Mouse (Mus musculus) brain, embryonic 14.5 days (tissue): Measurements from ENCODE around the gene Gm10800. TPM values are rescaled to one million over a fixed set of nuclear protein-coding genes. Genes with fewer than 3 reads are reported as not detected.
"Not testable (repeated sequence)": the region's sequence is repeated elsewhere in the genome, so short reads cannot be mapped to it uniquely, and the experiment has no call there.

Experiments
- DNase-seq: peaks from one replicate; pipeline ENCODE4 v3.0.0-alpha.2; 2011; ENCODE audit warnings: low read depth
- CTCF ChIP-seq: fragments of 200-500 bp; IDR thresholded peaks from 2 replicates; pipeline ENCODE4 v1.5.1; 2012; ENCODE audit warnings: inconsistent platforms, mild to moderate bottlenecking, moderate library complexity, borderline replicate concordance; ENCODE audit not compliant: insufficient read depth, insufficient read length; ENCODE audit errors: extremely low read depth
- POLR2A ChIP-seq: fragments of 200-500 bp; IDR thresholded peaks from 2 replicates; pipeline ENCODE4 v1.6.1; 2012; ENCODE audit warnings: mild to moderate bottlenecking, inconsistent platforms, borderline replicate concordance; ENCODE audit not compliant: poor library complexity, insufficient read depth, insufficient read length, severe bottlenecking; ENCODE audit errors: extremely low read depth
- polyA plus RNA-seq: library from polyadenylated mRNA; depleted of rRNA; stranded (reverse); fragments of >200 nt; gene quantifications from 2 replicates; pipeline ENCODE4 v1.2.3, GENCODE M21; 2012; rRNA removed

Gene Gm10800
- polyA plus RNA-seq = 16.0 and 80.6 TPM in 2 replicates

DNA sequence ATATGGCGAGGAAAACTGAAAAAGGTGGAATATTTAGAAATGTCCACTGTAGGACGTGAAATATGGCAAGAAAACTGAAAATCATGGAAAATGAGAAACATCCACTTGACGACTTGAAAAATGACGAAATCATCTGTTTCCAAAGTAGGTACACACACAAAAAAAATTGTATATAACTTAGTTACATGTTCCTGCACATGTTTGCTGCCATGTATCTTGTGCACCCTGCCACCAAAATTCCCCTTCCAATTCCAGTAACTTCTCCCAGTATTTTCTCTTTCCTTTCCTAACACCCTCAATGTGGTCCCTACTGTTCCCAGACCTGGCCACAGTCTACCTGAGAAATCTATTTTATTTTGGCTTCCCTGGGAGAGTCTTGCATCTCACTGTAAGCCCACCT is at the start of gene Gm10800:
TSS of gene Gm10800 (minus strand) at position 101 of the 400 bp plus-strand sequence.
- not testable (repeated sequence) for DNase-seq

DNA sequence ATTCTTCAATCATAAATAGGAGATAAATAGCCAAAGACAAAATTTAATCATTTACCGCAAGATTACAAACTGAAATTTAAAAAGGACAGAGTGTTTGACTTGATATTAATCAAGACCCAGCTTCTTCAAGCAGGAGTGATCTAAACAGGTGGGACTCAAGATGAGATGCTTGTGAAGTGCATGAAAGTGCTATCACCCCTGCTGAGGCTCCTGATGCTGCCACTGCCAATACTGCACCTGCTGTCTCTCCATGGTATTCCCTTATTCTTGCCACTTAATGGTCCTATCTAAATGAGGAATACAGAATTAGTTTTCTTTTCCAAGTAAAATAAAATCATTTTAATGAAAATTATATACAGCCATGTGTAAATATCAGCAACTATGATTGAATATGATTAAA is 30.4 kb upstream of the Gm10800 start:
- DNase-seq = peak; percentile 34

DNA sequence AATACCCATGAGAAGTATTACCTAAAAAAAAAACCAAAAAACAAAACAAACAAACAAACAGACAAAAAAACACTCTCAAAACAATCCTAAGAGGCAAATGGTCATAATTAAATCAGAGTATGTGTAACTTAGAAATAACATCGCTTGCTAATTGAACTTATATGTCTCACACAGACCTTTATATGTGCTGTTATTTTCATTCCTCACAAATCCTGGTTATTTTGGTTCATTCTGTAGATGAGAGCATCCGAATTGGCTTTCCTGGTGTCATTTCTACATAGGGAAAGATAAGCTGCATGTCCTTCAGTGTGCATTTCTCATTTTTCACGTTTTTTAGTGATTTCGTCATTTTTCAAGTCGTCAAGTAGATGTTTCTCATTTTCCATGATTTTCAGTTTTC is 5.2 kb downstream of the Gm10800 start, which contains the start of gene Gm10801:
TSS of gene Gm10801 (plus strand) at position 301 of the 400 bp plus-strand sequence.
- DNase-seq = not testable (repeated sequence)

More for the DNA sequence above, 30.4 kb upstream of the Gm10800 start:
- no peak for TF ChIP-seq POLR2A
- no peak for TF ChIP-seq CTCF

Other genes with a start within 250 kb of the Gm10800 start
- 4.9 and 29.3 TPM in 2 replicates for gene Gm10801, start 5.1 kb downstream of the Gm10800 start, polyA plus RNA-seq